In the genomic region with DNA sequence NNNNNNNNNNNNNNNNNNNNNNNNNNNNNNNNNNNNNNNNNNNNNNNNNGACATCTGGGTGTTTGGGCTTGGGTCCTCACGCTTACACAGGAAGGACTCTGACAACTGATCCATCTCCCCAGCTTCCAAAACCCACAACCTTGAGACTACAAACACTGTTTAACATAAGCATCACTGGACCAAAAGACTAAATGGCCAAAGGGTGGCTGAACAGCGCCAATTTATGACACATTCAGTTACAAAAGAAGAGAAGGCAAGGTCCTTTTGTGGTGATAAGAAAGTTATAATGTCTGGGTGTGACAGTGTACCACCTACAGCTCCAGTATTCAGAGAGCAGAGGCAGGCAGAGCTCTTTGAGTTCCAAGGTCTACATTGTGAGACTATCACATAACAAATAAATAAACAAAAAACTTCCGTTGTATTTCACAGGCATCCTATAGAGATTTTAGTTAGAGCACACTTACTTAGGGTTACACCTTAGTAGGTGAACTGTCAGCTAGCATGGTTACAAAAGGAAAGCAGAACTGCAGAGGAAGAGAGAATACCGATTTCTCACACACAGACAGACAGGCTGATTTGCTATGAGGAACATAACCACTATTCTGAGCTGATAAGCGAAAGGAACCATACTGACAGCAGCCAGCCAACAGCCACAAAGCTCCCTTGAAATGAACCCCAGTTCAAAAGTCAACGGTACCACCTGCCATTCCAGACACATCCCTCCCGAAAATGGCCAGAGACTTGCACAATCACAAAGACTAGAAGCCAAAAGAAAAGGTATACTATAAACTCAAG, we compare ENCODE assay signal across 25 mouse cellular contexts.
"Had no signal": no experiment of that assay in that cellular context is flagged by ENCODE, and none has a peak within 500 bp of the region (broad histone marks: within the 10 kb centered on the region; RNA-seq: fewer than 3 reads in every experiment).

No protein-coding gene starts in this region.

- H3K9me3 ChIP-seq: heart, embryonic 13.5 days; heart, embryonic 15.5 days; hindbrain, embryonic 13.5 days; hindbrain, embryonic 15.5 days; kidney, embryonic 15.5 days; limb, embryonic 13.5 days; limb, embryonic 15.5 days; liver, embryonic 12.5 days had no signal

- H3K9ac ChIP-seq: heart, embryonic 13.5 days; heart, embryonic 15.5 days; hindbrain, embryonic 13.5 days; hindbrain, embryonic 15.5 days; kidney, embryonic 15.5 days; limb, embryonic 13.5 days; limb, embryonic 15.5 days; liver, embryonic 12.5 days; liver, embryonic 14.5 days had no signal

- H3K27me3 ChIP-seq: heart, embryonic 13.5 days; heart, embryonic 15.5 days; hindbrain, embryonic 13.5 days; hindbrain, embryonic 15.5 days; kidney, embryonic 15.5 days; limb, embryonic 13.5 days; limb, embryonic 15.5 days had no signal

- H3K4me3 ChIP-seq: heart, adult 2 months; heart, embryonic 13.5 days; heart, embryonic 15.5 days; hindbrain, embryonic 13.5 days; hindbrain, embryonic 15.5 days; kidney, embryonic 15.5 days; left cerebral cortex, adult 2 months; limb, embryonic 13.5 days; limb, embryonic 15.5 days; liver, embryonic 12.5 days had no signal

- DNase-seq: gastrocnemius, postnatal 14 days; gastrocnemius, postnatal 36 days; heart, adult 11 months; heart, adult 2 months; heart, postnatal 14 days; heart, postnatal 36 days; kidney, adult 11 months; kidney, adult 2 months; kidney, adult 9 months; kidney, postnatal 14 days; kidney, postnatal 36 days; layer of hippocampus, adult 9-11 months; left cerebral cortex, postnatal 4 days had no signal

- H3K27ac ChIP-seq: heart, adult 2 months; heart, embryonic 13.5 days; heart, embryonic 15.5 days; hindbrain, embryonic 13.5 days; hindbrain, embryonic 15.5 days; hindbrain, postnatal 0 days; kidney, embryonic 15.5 days; kidney, postnatal 0 days; left cerebral cortex, adult 2 months; limb, embryonic 13.5 days; limb, embryonic 15.5 days; liver, embryonic 12.5 days; liver, embryonic 14.5 days had no signal
